Mouse (Mus musculus): ENCODE data around the gene Pdzk1.

Gene Pdzk1

GRCm38 (mm10) chr3:96902336-96902999 lies 73.4 kb downstream of the Pdzk1 start:
- no peak for DNase-seq

- DNase-seq = no peak
Observed at GRCm38 (mm10) chr3:96904393-96904792, 75.3 kb downstream of the Pdzk1 start, which contains the start of gene Gja5. Gja5 (plus strand) TSS chr3:96904693.

GRCm38 (mm10) chr3:96904851-96905541 lies 75.9 kb downstream of the Pdzk1 start, which contains the start of gene Gpr89:
Gpr89 (minus strand) TSS chr3:96905346.
- peak; percentile 98 for DNase-seq

GRCm38 (mm10) chr3:96905592-96905991 lies 76.5 kb downstream of the Pdzk1 start:
- no peak for DNase-seq
